Mouse (Mus musculus) 3134 (cell line): ENCODE measurements around the gene Cldn18.

Experiments used
- DNase-seq: peaks from one replicate; pipeline ENCODE4 v3.0.0-alpha.2; 2011; ENCODE audit warnings: low spot score; ENCODE audit not compliant: insufficient read length; ENCODE audit errors: extremely low read depth

The Cldn18 gene

DNA sequence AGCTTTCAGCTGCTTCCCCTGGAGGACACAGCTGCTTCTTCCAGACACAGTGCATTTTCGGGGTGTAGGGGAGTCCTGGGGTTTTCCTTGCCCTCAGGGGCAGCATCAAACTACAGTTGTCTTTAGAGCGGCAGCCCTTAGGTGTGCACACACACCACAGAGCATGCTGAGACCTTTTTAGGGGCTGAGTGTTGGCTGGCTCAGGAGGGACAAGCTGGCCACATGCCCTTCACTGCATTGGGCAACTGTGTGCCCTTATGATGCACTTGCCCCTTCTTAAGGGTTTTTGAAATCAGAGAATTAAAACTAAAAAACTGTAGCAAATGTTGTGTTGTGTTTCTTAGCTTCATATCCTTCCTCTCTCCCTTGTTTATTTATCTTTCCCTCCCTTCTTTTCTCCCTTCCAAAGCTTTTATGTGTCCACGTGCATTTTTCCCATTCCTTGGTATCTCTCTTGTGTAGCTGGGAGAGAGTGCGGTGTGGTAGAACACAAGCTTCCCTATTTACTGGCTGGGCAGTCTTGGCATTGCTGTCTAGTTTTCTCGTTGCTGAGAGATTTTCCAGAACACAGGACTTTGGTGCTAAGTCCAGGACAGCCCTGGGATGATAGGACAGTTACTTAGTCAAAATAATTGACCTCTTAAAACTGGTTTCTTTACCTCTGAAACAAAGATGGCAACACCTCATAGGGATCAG lies 31.4 kb downstream of the Cldn18 start:
- DNase-seq: no peak

GRCm38 (mm10) chr9:99685061-99685521 lies 32.0 kb downstream of the Cldn18 start:
- DNase-seq: no peak

- no peak for DNase-seq
These were observed 35.0 kb downstream of the Cldn18 start for GRCm38 (mm10) chr9:99681980-99682570.

GRCm38 (mm10) chr9:99675714-99676113 lies 41.4 kb downstream of the Cldn18 start:
- no peak for DNase-seq

DNA sequence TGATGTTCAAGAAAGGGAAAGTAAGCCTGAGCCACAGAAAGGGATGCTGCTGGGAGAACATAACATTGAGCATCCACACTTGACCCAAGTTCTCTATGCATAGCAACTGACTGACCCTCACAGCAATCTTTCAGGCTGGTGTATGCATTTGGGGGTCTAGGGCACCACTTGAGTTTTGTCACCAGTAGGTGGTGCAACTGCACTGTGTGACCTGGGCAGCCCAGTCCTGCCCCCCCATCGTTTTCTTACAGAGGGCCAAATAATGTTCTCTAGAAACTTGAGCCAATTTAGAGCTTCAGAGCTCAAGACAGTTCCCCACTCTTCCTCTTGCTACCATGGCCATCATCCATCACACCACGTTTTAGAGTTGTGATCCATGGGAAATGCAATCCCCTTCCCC lies 45.5 kb downstream of the Cldn18 start:
- DNase-seq: no peak

GRCm38 (mm10) chr9:99667596-99667995 lies 49.5 kb downstream of the Cldn18 start:
- no peak for DNase-seq

DNA sequence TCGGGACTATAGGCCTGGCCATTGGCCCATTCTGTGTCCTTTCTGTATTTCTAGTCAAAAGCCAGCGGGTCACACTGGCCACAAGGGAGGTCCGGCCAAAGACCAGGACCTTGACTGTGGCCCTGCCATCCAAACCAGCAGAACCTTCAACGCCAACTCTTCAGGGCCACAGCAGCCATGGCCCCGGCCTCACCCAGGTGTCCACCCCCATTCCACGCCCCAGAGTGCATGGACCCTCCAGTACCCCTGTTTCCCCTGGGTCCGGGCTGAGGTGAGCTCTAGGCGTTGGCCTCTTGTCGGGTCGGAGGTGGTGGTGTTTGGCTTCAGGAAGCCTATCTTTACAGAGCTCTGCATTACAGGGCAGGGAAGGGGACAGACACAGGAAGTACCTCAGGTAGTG lies 54.2 kb downstream of the Cldn18 start:
- no peak for DNase-seq

DNA sequence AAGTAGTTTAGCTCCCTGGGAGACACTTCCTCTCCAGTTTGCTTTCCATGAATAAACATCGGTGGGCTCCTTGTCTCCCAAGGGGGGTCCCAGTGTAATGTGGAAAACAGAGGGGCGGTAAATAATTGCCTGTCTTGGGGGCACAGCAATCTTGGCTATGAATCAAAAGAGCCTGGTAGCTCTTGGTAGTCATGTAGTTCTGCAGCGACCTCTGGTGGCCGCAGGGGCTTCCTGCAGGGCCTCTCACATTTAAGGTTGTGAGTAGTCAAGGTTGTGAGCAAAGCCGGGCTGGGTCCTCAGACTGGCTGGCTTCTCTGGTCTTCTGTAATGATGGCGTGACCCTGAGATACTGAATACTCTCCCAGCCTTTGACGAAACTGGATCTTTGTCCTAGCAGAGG lies 54.7 kb downstream of the Cldn18 start:
- no peak for DNase-seq

DNA sequence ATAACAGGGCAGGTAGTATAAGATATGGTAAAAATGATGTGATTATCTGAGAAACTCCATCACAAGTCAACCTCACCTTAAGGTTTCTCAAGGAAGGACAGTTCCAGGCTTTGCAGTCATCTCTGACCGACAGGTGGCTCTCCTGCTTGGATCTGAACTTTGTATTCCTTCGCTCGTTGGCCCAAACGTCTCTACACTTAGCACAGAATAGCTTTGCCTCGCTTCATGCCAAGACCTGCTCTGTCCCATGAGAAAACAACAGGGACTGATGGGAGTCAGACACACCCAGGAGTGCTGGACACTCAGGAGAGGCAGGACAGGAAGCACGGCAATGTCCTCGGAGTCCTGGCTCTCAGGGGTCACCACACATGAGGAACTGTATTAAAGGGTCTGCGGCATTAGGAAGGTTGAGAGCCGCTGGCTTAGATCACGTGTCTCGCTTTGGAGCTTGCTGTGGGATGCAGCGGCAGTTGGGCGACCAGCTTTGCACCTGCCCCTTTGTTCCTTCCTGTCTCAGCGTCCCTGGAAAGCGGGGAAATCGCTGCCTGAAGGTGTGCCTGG lies 55.4 kb downstream of the Cldn18 start:
- DNase-seq: no peak

DNA sequence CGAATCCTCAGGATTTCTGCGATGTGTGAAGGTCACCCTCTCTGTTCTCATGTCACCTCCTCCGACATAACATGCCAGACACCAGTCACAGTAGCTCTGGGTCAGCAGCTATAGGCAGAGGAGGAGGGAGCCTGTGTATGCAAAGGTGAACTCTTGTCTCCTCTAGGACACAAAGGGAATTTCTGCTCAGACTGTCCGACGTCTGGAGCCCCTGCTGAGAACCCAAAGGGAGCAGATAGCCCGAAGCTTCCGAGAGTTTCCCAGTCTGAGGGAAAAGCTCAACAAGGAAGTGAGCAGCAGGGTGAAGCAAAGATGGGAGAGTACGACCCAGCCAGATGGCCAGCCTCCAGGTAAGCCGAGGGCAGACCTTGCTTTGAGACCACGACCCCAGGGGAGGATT lies 56.3 kb downstream of the Cldn18 start:
- no peak for DNase-seq

GRCm38 (mm10) chr9:99646102-99646501 lies 71.0 kb downstream of the Cldn18 start:
- DNase-seq: no peak

GRCm38 (mm10) chr9:99645416-99645815 lies 71.7 kb downstream of the Cldn18 start:
- no peak for DNase-seq

GRCm38 (mm10) chr9:99639957-99640356 lies 77.1 kb downstream of the Cldn18 start:
- no peak for DNase-seq
